Mouse (Mus musculus): ENCODE measurements around the gene Gm10197. TPM values are rescaled to one million over a fixed set of nuclear protein-coding genes. Genes with fewer than 3 reads are reported as not detected.

Gm10197 gene
- total RNA-seq, 2 experiments from 2014 or later = not detected

- intact Hi-C loops (cut with DNase I; ENCODE audit: low total_unique reads) = loop anchor here (10.0 kb wide), 1 partner anchor 181 kb away; the partner anchor contains the start of gene Add3
- DNase-seq = peak; percentile 57
Observed at GRCm38 (mm10) chr19:53325578-53326295, 45.8 kb downstream of the Gm10197 start.

GRCm38 (mm10) chr19:53324866-53325265 is 46.7 kb downstream of the Gm10197 start:
- intact Hi-C loops (cut with DNase I; ENCODE audit: low total_unique reads) = loop anchor here (10.0 kb wide), 1 partner anchor 180 kb away; the partner anchor contains the start of gene Add3
- DNase-seq = no peak

GRCm38 (mm10) chr19:53322438-53323048 is 49.0 kb downstream of the Gm10197 start:
- no peak for DNase-seq
- intact Hi-C loops (cut with DNase I; ENCODE audit: low total_unique reads) = loop anchor here (10.0 kb wide), 1 partner anchor 178 kb away; the partner anchor contains the start of gene Add3

Other genes with a start within 250 kb of the Gm10197 start
- gene Add3, start 231.3 kb downstream of the Gm10197 start, total RNA-seq (2021) = 10 to 100 TPM; 31.6 to 45.4 TPM
- gene Mxi1, start 61.2 kb downstream of the Gm10197 start, total RNA-seq (2021) = 10 to 100 TPM; 30.5 to 31.5 TPM
- gene Smndc1, start 18.8 kb upstream of the Gm10197 start, total RNA-seq (2021) = 10 to 100 TPM; 24.3 to 26.6 TPM
- 1 to 10 TPM; 1.3 to 2.2 TPM for gene Dusp5, start 157.3 kb upstream of the Gm10197 start, total RNA-seq (2021)
- 10 to 100 TPM; 74.8 to 76.8 TPM for gene Nutf2-ps1, start 217.3 kb upstream of the Gm10197 start, total RNA-seq (2021)
- 10 to 100 TPM; 15.6 to 17.5 TPM for gene Smc3, start 228.6 kb upstream of the Gm10197 start, total RNA-seq (2021)

Measured in gastrocnemius, postnatal 14 days (tissue).